Mouse (Mus musculus): ENCODE measurements at regions not wholly inside any gene's neighbourhood (a gene's known extent, or its start where the extent isn't known, plus 50 kb on each side); places are given as distances from the start of the nearest gene placed in this dataset.

DNA sequence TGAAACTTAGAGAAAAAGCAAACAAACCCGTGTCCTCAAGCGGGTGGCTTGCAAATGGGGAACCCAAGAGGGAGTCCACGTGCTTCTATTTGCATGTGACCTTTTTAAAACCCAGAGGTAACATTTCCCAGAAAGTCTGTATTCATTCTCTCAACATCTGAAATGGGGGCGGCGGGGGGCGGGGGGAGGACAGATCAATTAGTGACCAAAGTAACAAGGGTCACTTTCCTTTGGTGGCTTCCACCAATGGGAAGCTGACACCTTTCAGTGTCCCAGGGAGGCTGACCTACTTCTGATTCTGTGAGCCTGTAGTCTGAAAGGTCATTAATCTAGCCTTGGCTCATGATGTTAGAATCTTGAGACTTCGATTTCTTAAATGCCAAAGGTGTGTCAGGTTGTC lies 236.0 kb downstream of the Gm11011 start:
- DNase-seq (ENCODE audit: low spot score) = no peak

DNA sequence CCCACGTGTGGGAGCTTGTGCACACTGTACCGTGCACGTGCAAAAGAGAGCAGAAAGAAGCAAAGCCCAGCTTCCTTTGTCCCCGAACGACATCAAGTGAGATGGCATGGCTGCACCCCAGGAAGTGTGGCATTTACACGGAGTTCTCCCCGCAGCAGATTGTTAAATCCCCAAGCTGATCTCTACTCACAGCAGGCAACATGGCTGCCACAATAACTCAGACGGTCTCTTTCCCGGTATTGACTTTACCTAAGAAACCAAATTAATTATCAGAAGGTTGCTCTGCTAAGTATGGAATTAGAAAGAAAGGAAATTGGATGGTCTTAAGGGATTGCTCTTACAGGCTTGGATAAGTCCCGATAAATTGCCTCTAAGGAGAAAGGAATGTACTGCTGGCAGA lies 241.4 kb downstream of the Gm11011 start:
- DNase-seq (ENCODE audit: low spot score) = no peak

DNA sequence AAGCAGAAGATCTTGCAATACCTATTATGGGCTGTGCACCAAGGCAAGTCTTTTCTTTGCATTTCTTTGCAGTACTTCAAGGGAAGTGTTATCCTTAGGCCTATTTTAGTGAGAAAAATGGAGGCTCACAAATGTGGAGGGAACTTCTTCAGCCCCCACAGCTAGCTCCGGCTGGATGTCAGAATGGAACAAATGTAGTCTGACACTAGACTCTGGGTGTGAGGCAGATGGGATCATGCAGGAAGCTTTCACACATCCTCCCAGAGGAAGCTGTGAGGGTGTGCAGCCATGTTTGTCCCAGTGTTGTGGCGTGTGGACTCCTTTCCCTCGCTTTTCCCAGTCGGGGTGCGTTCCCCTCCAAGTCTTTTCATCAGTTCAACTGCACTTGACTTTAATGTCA lies 268.0 kb downstream of the Gm11011 start:
- no peak for DNase-seq (ENCODE audit: low spot score)

DNA sequence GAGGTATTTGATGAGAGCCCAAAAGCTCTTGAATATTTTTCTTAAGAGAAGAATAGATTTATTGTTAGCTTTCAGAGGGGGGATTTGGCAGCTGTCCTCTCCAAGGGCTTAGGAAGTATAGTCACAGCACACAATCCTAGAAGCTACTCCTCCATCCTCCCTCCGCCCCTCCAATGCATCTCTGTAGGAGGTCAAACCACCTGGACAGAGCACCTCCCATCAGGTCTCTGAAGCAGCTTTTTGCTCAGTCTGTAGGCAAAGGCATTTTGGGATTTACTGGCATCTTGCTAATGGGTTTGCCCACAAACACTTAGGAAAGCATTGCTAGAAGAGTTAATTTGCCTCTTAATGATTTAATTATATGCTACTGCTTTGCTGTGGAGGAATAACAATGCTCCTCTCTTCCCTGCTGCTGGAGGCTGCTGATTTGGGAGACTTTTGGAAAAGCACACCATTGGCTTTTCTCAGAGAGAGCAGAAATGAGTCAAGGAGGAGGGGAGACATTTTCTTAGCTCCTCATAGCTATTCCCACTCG lies 273.1 kb downstream of the Gm11011 start:
- no peak for DNase-seq (ENCODE audit: low spot score)

DNA sequence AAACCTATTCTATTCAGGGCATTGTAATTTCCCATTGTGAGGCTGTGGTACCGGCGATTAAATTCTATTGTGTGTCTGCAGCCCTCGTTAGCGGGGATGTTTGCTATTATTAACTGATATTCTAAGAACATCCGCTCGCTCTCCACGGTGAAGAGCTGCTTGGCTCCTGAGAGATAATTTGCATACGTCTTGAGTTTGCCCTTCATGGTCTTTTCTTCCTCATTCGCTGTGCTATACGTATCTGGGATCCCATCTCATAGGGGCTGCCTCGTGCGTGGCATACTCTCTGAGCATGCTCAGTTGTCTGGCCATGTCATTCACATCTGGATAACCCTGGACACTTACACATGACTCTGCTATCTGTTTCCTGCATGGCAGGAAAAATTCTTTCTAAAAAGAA lies 275.7 kb downstream of the Gm11011 start:
- DNase-seq (ENCODE audit: low spot score) = no peak

DNA sequence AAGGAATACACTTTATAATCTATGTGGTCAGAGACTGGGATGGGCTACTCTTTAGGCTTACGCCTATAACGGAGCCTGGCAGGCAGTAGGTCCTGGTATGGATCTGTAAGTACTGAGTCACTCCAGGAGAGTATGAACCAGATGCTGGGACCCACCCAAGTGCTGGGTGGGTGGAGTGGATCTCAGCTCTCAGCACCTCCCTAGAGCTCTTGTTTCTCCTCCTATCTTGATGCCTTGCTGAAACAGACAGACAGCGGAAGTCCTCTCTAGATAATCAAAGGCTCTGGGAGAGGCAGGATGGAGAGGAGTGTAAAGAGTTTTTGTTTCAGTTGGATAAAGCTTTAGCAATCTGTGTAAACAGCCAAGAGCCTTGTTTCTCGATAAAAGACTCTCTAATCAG lies 276.2 kb downstream of the Gm11011 start:
- DNase-seq (ENCODE audit: low spot score) = no peak

DNA sequence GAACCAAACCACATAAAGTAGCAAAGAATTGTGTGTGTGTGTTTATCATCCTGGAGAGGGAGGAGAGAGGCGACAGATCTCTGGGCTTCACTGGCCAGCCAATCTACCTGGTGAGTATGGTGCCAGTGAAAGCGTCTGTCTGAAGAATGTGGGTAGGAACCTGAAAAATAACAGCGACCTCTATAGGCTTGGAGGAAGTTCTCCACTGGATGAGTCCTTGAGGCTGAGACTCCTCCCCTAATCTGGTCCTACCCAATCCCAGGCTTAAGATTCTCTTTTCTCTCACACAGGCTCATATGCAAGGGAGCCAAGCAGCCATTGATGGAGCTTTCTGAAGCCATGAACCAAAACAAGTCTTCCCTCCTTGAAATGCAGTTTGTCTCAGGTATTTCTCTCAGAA lies 283.2 kb downstream of the Gm11011 start:
- DNase-seq (ENCODE audit: low spot score) = no peak

DNA sequence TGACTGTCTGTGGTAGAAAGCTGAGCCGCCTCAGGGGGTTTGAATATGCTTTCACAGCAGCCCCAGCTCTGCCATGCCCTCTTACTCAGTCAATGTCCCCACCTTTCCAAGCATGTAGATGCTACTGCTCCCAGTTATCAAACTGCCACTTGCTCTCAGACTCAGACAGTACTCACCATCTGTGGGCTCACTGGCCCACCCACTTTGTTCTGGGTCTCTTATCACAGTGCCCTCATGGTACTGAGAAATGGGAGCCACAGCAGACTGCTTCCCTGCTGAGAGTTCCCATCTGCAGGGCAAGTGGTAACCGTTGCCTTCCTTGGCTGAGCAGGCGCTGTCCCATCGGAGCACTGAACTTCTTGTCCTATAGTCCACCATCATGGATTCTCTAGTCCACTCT lies 286.6 kb downstream of the Gm11011 start:
- DNase-seq (ENCODE audit: low spot score) = no peak

DNA sequence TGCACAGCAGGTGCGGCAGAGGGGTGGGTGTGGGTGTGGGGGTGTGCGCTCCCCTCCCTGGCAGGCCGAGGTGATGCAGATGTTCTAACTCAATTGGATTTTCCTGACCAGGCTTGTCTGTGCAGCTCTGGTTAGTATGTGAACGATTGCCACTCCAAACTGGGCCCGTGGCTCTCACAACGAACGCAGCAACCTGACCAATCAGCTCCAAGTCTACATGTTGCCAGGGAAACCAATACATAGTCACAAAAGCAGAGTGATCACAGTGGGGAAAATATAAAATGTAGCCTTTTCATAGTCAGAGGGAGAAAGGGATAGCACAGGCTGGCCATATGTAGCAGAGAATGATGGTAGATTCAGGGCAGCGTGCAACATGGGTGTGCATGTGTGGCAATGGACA lies 287.1 kb downstream of the Gm11011 start:
- no peak for DNase-seq (ENCODE audit: low spot score)

DNA sequence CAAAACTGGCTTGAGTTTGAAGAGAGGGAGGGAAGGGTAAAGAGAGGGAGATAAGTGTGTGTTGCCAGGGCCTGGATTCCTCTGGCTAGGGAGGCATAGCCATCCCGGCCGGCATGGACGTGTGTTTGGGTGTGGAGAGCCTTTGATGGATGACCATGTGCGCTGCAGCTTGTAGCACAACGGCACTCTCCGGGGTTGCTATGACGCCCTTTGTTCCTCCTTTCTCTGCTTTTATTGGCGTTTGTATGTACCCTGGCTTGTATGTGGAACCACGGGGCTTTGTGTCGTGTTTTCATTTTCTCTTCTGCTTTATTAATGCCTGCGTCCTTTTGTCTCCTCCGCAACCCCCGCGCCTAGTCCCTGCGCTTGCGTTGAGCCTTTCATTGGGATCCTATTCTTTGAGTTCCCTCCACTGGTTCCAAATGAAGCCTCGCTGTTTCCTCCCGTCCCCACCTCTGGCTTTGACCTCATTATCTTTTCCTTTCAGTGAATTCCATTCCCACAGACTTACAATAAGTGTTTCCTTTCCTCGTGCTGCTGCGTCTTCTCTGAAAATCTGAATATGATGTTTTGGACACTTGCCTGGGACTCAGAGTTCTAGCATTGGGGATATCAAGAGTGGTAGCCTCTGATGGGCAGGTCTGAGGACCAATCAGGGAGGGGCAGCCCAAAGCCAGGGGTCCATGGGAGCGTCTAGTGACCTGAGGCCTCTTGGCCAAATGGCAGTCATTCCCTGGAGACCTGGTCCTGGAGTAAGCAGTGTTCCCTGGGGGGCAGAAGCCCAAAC lies 289.5 kb downstream of the Gm11011 start:
- no peak for DNase-seq (ENCODE audit: low spot score)

DNA sequence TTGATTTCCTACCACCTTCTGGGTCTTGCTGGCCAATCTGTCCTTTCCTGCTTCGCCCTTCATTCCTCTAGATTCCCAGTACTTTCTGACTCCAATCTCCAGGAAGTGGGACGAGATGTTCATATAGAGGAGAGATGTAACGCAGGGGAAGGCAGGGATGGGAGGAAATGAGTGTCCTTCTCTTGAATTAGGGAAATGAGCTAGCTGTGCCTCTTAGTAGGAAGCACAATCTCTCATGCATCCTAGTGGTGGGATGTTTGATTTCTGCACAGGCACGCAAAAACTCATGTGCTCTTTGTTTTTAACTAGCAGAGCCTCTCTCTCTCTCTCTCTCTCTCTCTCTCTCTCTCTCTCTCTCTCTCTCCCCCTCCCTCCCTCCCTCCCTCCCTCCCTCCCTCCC lies 290.3 kb downstream of the Gm11011 start:
- DNase-seq (ENCODE audit: low spot score) = no peak

DNA sequence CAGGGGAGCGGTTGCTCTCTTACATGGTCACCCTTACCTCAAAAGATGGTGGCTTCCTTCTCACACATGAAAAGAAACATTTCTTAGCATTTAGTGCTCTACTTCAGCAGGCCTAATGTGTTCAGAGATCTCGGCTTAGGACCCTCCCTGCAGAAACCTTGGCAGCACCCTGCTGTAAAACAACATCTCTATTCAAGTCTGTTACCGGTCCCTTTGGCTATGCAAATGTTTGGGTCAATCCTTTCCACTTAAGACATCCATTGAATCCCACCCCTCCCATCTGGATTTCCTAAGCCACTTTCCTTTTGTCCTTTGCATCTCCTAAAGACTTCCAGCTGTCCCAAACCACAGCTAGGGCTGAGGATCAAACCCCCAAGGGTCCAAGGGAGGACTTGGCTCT lies 294.2 kb downstream of the Gm11011 start:
- DNase-seq (ENCODE audit: low spot score) = no peak

DNA sequence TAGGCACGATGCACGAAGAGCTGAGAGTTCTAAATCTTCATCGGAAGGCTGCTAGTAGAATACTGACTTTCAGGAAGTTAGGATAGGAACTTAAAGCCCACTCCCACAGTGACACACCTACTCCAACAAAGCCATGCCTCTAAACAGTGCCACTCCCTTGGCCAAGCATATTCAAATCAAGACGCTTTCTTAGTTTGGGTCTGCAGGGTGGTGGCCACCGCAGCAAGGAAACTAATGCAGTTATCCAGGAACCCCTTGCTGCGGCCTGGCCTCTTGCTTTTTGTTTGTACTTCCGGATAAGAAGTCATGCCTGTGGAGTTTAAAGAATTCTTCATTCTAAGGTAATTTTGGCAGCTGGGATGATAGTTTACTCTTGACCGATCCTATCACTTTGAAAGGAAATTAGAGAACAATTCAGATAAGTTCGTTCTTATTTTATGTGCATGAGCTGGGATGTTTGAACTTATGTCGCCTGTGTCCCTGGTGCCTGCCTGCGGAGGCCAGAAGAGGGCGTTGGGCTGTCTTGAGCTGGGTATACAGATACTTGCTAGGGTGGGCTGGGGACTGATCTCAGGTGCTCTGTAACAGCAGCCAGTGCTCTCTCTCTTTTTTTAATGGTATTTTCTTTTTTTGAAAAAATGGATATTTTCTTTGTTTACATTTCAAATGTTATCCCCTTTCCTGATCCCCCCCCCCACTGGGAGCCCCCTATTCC lies 298.5 kb downstream of the Gm11011 start:
- DNase-seq (ENCODE audit: low spot score) = no peak

DNA sequence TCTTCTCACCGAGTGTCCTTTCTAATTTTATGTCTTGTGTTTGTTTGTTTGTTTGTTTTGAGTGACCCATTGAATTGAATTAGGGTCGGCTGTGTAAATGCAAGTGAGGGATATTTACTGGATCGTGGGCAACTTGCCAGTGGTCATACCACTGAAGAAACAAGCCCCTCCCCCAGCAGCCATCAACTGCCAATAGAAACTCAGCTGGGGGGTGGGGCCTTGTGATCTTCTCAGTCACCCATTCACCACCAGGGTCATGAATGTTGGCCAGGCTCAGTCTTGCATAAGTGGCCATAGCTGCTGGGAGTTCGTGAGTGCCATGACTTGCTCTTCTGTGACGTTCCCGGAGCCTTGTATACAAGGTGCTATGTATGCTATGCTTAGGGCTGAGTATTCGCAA lies 300.8 kb downstream of the Gm11011 start:
- DNase-seq (ENCODE audit: low spot score) = no peak

DNA sequence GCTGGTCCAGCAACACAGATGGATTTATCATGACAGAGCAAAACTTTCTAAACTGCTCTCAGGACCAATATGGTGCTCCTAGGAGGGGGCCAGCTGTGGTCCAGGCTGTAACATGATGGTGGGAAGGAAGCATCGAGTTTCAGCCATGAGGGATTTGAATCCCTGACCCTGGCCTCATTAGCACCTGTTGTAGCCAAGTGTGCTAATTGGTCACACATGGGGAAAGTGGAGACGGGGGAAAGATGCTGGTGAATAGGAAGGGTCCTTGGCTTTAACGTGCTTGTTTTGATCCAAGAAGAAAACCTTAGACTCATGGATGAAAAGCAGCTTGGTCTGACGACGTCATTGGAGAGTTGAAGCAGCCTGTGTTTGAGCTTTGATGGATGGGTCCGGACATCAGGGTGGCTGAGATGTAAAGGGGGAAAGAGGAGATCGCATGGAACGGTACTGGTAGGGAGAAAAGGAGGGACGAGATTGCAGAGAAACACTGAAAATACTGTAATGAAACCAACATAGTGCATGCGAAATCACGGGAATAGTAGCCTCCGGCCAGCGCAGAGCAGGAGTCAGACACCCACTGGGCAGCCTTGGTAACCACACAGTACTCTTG lies 304.9 kb downstream of the Gm11011 start:
- no peak for DNase-seq (ENCODE audit: low spot score)

DNA sequence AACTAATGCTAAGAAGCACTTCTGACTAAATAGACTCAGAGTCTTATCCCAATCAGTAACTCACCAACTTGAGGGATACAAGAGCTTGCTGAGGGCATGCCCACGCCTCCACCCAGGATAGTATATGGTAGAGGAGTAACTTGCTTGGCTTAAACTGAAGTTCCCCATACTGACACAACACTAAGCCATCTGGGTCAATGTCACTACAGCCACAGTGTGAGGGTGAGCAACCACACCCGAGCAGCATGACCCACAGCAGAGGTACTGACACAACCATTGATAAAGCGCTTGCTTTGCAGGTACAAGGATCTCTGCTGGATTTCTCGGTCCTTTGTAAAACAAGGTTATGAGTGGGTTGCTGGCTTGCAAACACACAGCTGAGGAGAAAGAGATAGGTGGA lies 312.2 kb downstream of the Gm11011 start:
- DNase-seq (ENCODE audit: low spot score) = no peak

DNA sequence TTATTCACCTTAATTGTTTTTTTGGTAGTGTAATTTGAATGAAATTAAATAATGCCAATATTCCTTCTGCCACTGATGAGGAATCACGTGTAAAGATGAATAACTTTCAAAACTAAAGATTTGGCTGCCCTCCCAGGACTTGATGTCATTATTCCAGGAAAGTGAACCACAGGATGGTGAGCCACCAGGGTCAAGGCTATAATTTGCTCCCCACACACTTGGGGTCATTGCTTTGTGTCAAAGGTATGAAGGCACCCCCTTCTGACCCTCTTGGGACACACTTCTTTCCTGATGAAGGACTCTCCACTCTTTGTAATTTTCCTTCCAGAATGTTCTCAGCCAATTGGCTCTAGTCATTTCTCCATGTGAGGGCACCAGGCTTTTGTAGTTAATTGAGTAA lies 313.4 kb downstream of the Gm11011 start:
- no peak for DNase-seq (ENCODE audit: low spot score)

DNA sequence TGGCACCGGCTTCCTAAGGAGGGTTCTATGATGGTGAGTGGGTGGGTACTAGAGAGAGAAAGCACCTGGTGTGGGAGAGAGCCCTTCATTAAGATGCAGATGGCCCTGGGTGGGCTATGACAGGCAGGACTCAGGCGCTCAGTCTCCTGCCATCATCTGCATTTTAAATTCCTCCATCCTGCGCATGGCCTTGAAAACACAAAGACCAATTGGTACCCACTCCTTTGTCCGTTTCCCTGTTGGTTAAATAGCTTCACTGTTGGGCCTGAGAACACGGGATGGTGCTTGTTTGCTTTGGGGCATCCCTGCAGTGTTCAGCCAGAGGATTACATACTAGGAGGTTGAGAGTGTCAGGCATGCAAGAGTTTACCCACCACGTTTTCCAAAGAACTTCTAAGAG lies 314.9 kb downstream of the Gm11011 start:
- DNase-seq (ENCODE audit: low spot score) = no peak

DNA sequence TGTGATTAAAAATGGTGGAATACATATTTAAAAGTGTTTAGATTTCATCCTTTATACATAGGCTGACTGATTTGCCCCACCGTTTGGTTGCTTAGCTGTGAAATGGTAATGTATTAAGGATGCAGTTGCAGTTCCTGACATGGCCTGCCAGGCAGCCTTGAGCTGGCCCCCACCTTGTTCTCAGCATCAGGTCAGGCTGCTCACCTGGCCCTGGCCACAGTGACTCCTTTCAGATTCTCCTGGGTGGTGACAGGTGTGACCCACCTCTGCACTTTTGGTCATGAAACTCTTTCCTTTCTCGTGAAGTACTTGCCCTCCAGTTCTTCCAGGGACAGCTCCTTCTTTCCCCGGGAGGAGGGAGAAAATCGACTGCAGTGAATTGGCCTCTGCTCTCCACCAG lies 315.5 kb downstream of the Gm11011 start:
- no peak for DNase-seq (ENCODE audit: low spot score)

DNA sequence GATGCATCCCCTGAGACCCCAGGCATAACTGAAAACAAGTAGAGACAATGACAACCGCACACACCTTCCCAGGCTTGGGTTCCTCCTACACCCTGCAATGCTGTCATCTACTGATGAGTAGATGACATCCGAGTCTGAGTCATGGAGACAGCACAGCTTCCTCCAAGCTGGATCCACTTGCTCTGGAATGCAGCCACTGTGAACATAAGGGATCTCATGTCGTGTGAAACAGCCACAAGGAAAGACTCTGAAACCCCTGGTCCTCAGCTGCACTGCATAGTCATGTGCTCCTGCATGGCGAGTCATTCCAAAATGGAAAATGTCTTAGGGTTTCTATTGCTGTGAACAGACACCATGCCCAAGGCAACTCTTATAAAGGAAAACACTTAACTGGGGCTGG lies 305.2 kb upstream of the Zfp64 start:
- DNase-seq (ENCODE audit: low spot score) = no peak

DNA sequence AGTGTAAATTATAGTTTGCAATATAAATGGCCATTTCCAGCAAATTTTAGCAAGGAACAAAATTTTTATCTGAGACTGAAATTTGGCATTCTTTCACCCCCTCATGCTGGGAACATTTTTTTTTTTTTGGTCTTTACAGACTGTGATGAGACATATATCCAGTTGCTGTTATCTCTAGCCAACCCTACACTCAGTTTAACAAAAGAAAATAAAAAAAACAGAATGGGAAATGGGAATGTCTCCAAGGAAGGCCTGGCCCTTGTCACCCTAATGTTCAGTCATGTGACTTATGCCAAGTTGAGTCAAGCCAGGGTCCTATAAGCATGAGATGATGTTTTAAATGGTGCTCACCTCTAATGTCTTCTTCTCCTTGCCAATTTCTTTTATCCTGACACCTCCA lies 289.2 kb upstream of the Zfp64 start:
- no peak for DNase-seq (ENCODE audit: low spot score)

DNA sequence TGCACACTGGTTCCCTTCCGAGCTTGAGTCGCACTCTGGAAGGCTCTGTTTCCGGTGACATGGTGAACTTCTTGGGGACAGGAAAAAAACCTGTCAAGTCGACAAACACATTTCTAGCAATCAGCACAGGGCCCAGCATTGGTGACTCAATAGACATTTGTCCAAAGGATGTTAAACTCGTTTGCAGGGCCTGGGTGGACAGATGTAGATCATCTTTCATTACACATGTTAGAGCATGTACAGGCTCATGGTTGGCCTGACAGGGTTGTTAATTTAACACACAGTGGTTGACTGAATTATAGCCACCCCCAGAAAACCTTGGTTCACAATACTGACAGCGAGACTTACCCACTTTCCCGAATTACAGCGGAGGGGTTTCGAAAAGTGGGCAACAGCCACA lies 288.6 kb upstream of the Zfp64 start:
- no peak for DNase-seq (ENCODE audit: low spot score)

DNA sequence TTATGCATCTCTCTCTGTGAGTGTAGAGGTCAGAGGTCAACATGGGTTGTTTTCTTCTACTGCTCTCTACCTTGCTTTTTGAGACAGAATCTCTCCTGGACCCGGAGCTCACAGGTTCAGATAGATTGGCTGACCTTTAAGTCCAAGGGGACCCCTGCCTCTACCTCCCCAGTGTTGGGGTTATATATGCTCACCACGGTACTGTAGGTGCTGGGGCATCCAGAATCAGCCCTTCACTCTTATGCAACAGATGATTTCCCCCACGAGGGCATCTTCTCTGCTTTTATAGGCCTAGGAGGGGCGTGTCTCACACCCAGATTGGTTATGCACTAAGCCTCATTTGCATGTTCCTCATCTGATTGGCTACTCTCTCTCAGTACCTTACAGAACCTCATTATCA lies 282.5 kb upstream of the Zfp64 start:
- no peak for DNase-seq (ENCODE audit: low spot score)
